Mouse (Mus musculus): ENCODE results near the gene Vmn1r169.
"Not testable (repeated sequence)": the region's sequence is repeated elsewhere in the genome, so short reads cannot be mapped to it uniquely, and the experiment has no call there.

Gene Vmn1r169

GRCm38 (mm10) chr7:23575226-23575625 is at the start of gene Vmn1r169:
Gene Vmn1r169 (plus strand): TSS chr7:23575526.
- DNase-seq (ENCODE audit: low spot score in 2 of 2) = not testable (repeated sequence)

- not testable (repeated sequence) for DNase-seq (ENCODE audit: low spot score in 2 of 2)
Measured at GRCm38 (mm10) chr7:23539432-23539831, 35.9 kb upstream of the Vmn1r169 start, which contains the start of gene Vmn1r168. Gene Vmn1r168 (plus strand): TSS chr7:23539732.

- not testable (repeated sequence) for DNase-seq (ENCODE audit: low spot score in 2 of 2)
Measured at GRCm38 (mm10) chr7:23605875-23606274, 30.5 kb downstream of the Vmn1r169 start, which contains the start of gene Vmn1r170. Gene Vmn1r170 (plus strand): TSS chr7:23606175.

Measured in spleen, postnatal 14 days (tissue).